Mouse (Mus musculus): Measurements from ENCODE around the gene Gdnf. TPM values are rescaled to one million over a fixed set of nuclear protein-coding genes. Genes with fewer than 3 reads are reported as not detected.

Gdnf gene
- polyA plus RNA-seq, 1 experiment from 2014 or later, result 0.72 TPM

GRCm38 (mm10) chr15:7884181-7884580 lies 73.5 kb downstream of the Gdnf start:
- no peak overlapping the region for H3K9ac ChIP-seq (ENCODE audit: low read length)
- 90% methylated on average over 11 of the region's 11 CpGs for WGBS
- ATAC-seq (ENCODE audit: low FRiP score, low TSS enrichment) (no peak), DNase-seq (ENCODE audit: low spot score) (no peak)
- no peak overlapping the region for H3K4me2 ChIP-seq (replicated peaks; ENCODE audit: low read depth)
- H3K27ac ChIP-seq (replicated peaks), result no peak overlapping the region
- H3K27me3 ChIP-seq (ENCODE audit: control insufficient read depth, insufficient read depth, low read length), result no peaks in the 10 kb centered on the region
- TF ChIP-seq CTCF (IDR thresholded peaks at IDR 0.05; ENCODE audit: low read depth), result no peak
- no peak for TF ChIP-seq EP300 (optimal IDR thresholded peaks at IDR 0.05)
- no peaks in the 10 kb centered on the region for H3K4me1 ChIP-seq (replicated peaks; ENCODE audit: control insufficient read depth, insufficient read depth)
- H3K9me3 ChIP-seq (ENCODE audit: control insufficient read depth, low read length), result no peaks in the 10 kb centered on the region
- H3K4me3 ChIP-seq (ENCODE audit: low read depth, low read length), result no peak overlapping the region
- 0 out of 2 replicates have a peak, but pooled peaks cover 4% of the 10 kb centered on the region for H3K36me3 ChIP-seq (ENCODE audit: control insufficient read depth, insufficient read depth, low read length)

GRCm38 (mm10) chr15:7885106-7885505 lies 74.5 kb downstream of the Gdnf start:
- 61% methylated on average over 10 of the region's 10 CpGs for WGBS
- H3K4me1 ChIP-seq (replicated peaks; ENCODE audit: control insufficient read depth, insufficient read depth), result no peaks in the 10 kb centered on the region
- H3K4me3 ChIP-seq (ENCODE audit: low read depth, low read length), result no peak overlapping the region
- H3K9ac ChIP-seq (ENCODE audit: low read length), result no peak overlapping the region
- TF ChIP-seq CTCF (IDR thresholded peaks at IDR 0.05; ENCODE audit: low read depth) (no peak), EP300 (optimal IDR thresholded peaks at IDR 0.05) (no peak)
- H3K9me3 ChIP-seq (ENCODE audit: control insufficient read depth, low read length), result no peaks in the 10 kb centered on the region
- no peak overlapping the region for H3K4me2 ChIP-seq (replicated peaks; ENCODE audit: low read depth)
- ATAC-seq (ENCODE audit: low FRiP score, low TSS enrichment) (no peak), DNase-seq (ENCODE audit: low spot score) (no peak)
- H3K36me3 ChIP-seq (ENCODE audit: control insufficient read depth, insufficient read depth, low read length), result 0 out of 2 replicates have a peak, but pooled peaks cover 4% of the 10 kb centered on the region
- no peak overlapping the region for H3K27ac ChIP-seq (replicated peaks)
- H3K27me3 ChIP-seq (ENCODE audit: control insufficient read depth, insufficient read depth, low read length), result no peaks in the 10 kb centered on the region

GRCm38 (mm10) chr15:7886591-7886990 lies 75.9 kb downstream of the Gdnf start:
- no peaks in the 10 kb centered on the region for H3K4me1 ChIP-seq (replicated peaks; ENCODE audit: control insufficient read depth, insufficient read depth)
- ATAC-seq (ENCODE audit: low FRiP score, low TSS enrichment) (no peak), DNase-seq (ENCODE audit: low spot score) (no peak)
- no peak overlapping the region for H3K27ac ChIP-seq (replicated peaks)
- H3K9ac ChIP-seq (ENCODE audit: low read length), result no peak overlapping the region
- H3K4me2 ChIP-seq (replicated peaks; ENCODE audit: low read depth), result no peak overlapping the region
- no peaks in the 10 kb centered on the region for H3K9me3 ChIP-seq (ENCODE audit: control insufficient read depth, low read length)
- no peak overlapping the region for H3K4me3 ChIP-seq (ENCODE audit: low read depth, low read length)
- 0 out of 2 replicates have a peak, but pooled peaks cover 2% of the 10 kb centered on the region for H3K36me3 ChIP-seq (ENCODE audit: control insufficient read depth, insufficient read depth, low read length)
- 82% methylated on average over 8 of the region's 8 CpGs for WGBS
- no peaks in the 10 kb centered on the region for H3K27me3 ChIP-seq (ENCODE audit: control insufficient read depth, insufficient read depth, low read length)
- TF ChIP-seq CTCF (IDR thresholded peaks at IDR 0.05; ENCODE audit: low read depth) (no peak), EP300 (optimal IDR thresholded peaks at IDR 0.05) (no peak)

Measured in stomach, postnatal 0 days (tissue).